Mouse (Mus musculus): ENCODE results near the gene Adcyap1. TPM values are rescaled to one million over a fixed set of nuclear protein-coding genes. Genes with fewer than 3 reads are reported as not detected.

Gene Adcyap1
- not detected for total RNA-seq (2023)

DNA sequence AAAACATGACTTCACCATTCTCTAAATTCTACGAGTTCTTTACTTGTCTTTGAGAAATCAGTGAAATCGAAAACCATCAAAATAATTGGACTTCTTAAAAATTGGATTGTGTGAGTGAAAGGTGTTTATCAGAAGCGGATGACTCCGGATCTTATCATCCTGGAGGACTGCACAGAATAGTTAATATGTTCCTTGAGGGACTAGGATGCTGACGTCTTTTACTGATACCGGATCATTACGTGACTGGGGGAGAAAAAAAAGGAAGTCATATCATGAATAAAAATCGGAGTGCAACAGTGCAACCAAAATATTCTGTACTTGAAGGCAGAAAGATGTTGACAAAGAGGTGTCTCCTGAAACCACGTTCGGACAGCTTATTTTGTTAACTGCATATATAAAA lies at the start of gene Adcyap1:
Gene Adcyap1, plus strand, starts transcription at position 301 of the 400 bp plus-strand sequence.

Measured in B cell, adult 67 days (primary cell).